Mouse (Mus musculus): ENCODE measurements around the gene Crim1.

Gene Crim1

DNA sequence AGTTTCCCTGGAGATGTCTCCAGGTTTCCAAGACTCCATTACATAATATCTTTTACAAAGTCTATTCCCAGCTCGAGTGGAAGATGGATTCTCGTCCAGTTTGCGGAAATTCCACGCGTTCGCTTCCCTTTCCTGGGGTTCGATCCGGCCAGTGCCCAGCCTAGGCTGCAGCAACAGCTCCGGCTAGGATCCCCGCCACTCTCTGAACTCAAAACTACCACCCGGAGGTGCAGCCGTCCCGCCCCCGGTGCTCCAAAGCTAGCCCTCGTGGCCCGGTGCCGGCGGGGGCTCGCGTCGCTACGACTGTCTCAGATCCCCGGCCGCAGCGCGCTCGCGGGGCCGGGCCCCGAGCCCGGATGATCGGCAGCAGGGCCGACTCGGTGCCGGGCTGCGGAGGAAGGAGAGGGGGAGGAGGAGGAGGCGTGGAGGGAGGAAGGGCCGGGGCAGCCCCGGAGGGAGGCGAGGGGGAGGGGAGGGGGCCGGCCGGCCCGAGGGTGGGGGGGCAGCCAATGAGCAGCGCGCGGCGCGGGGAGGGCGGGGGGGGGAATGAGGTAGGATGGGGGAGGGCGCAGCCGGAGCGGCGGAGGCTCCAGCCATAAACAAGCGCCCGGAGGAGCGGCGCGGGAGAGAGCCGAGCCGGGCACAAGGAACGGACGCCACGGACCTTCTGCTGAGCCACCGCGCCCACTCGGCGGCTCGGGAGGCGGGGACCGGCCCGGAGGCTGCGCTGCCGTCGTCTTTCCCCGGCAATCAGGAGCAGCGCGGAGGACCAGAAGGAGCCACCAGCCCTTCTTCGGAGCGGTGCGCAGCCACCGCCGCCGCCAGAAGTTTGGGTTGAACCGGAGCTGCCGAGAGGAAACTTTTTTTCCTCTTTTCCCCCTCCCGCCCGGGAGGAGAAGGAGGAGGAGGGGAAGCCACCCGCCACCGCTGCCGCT, at the start of gene Crim1:
Gene Crim1 (plus strand): TSS at position 623 of the 935 bp plus-strand sequence.
- peak; percentile 85 for DNase-seq

DNA sequence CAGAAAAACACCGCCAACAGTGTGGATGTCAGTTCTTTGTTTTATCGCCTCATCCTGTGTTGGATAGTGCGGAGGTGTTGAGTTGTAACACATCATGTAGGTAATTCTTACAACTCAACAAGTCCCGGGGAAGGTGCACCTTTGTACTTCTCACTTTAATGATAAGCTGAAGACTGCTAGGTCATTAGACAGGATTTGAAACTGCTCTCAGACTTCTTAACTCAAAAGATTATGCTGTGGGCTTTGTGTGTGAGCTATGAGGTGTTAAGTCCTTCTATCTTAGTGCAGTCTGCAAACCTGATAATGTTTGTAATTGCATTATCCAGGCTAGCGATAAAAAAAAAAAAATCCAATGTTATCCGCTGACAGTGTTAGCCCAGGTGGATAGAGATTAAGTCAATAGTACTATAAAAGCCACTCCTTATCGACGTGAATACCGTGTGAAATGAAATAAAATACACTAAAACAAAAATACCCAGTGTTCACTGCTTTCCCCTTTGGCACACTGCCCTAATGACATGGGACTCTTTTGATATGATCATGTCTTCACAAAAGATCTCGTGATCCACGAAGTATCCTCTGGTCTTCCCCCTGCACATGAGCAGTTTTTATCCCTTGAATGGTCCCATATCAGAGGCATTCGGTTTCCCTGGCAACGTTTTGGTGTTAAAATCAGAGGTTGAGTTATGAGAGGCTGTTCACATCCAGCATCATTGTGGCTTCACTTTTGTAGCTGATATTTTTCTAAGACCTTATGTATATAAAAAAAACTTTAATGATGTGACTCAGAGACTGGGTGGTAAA, 48.4 kb upstream of the Crim1 start:
- DNase-seq: no peak

DNA sequence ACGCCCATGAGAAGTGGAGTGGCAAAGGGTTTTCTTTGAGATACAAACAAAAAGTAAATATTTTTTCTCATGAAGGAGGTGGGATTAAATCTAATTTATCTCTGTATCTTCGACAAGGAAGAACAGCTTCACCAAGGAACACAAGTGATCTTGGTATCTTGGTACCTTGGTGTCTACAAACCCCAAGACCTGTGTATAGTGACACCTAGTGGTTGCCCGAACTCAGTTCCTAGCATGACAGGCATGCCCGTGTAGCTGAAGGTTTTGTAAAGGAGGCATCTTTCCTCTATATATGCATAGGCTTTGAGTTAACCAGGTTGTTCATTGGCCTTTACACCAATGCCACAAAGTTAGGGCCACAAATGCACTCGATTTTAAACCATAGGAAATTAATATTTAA, 36.8 kb upstream of the Crim1 start:
- peak; percentile 74 for DNase-seq

DNA sequence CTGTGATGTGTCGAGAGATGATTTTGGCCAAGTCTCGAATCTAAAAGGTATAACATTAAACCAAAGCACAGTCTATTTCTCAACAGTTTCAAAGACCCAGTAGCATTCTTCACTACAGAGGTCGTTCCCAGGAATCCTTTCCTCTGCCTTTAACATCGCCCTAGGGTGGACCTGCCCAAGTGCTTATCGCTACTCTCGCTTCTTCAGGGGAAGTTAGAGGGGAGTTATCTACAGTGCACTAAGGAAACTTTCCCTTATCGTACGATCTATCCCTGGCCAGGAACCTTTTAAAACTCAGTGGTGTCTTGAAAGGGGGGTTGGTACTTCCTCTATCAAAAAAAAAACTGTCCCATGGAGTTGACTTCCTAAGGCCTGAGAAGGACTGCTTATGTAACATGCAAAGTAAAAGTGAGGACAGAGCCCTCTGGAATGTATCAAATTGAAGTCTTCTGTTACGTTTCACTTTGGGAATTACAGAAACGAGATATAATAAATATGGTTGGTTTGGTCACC, 36.3 kb upstream of the Crim1 start:
- DNase-seq: no peak

DNA sequence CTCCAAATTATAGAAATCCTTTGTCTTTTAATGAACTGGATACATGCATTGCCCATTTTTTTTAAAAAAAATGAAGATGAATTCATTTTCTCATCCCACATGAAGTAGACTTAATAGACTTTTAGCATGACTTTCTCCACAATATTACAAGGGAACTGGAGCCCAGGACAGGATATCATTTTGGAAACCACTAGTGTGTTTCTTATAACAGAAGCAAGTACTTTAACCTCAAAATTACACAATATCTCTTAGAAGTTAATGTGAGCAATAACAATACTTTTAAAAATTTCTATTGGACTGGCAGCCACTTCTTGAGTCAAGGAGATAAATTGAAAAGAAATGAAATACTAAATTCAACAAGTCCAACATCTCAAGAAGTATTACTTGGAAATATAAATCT, 34.2 kb upstream of the Crim1 start:
- DNase-seq: no peak

DNA sequence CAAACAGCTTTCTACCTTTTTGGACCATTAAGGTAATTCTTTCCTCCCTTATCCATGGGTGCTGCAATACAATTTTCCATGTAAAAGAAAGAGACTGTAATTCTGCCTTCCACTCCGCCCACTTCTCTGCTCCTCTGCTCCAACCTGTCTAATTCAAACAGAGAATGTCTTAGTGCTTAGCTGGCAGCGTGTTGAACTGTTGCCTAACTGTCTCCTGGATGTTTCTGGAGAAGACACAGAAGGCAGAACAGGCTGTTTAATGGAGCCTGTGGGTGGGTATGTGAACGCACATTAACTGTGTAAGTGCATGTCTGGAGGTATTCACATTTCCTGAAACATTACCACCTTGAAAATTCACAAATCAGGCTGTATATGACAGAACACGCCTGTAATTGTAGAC, 33.5 kb upstream of the Crim1 start:
- no peak for DNase-seq

DNA sequence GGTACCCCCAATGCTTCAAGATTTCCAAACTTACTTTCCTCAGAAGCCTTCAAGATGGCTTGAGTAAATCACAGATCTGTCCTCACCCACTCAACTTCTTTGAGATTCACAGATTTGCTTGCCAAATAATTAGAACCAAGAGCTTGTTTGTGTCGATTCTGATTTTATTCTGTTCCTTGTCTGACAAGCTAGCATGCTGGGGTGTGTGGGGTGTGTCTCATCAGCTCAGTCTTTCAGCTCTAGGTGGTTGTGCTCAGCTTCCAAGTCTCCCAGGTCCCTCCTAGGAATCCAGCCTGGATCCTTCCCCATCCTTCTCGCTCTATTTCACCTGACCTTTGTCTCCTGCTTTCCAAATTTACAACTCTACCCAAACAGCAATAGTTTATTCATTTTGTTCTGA, 27.7 kb upstream of the Crim1 start:
- no peak for DNase-seq

DNA sequence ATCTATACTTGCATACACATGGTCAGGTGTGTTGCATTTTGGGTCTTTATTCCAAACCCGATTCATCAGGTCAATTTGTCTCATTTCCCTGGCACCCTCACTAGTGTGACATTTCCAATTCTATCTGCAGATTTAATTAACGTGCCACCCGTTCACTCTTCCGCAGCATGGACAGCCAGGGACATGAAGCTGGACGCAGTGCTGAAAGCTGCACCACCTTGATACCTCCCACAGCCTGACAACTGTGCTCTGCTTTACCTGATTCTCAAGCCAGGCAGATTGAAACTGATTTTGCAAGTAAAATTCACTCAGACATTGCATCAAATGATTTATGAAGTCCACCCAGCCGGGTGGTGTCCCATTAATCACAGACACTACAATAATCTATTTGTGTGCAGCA, 19.3 kb upstream of the Crim1 start:
- DNase-seq: no peak

DNA sequence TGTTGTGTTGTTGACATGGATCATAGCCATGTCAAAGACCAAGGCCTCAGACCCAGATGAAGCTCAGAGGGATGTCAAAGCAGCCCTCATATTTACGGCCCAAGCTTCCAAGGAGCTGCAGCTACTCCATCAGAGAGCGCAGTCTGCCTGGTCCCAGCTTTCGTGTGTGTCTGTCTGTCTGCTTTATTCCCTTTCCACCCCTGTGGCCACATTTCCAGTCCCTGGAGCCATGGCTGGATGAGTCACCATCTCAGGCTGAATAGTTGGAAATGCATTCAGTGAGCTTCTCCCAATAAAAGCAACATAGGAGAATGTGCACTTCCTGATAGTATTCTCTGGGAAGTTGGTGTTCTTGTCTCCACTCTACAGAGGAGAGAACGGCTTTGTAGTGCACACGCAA, 3.9 kb upstream of the Crim1 start:
- DNase-seq: no peak

DNA sequence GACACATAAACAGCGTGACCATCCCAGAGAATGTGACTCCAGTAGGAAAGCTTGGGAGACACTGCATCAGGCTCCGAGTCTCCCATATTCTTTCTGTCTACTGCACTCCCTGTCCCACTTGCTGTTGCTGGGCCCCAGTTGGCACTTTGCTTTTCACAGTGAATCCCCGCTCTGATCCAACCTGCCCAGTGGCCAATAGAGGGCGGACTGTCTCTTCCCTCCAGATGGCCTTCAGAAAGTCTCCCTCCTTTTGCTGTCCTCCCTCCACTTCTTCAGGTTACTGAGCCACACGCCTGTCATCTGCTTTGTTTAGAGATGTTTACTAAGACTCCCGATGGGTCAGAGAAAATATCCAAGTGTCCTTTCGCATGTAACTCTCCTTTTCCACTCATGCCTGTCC, 2.9 kb upstream of the Crim1 start:
- peak; percentile 76 for DNase-seq

DNA sequence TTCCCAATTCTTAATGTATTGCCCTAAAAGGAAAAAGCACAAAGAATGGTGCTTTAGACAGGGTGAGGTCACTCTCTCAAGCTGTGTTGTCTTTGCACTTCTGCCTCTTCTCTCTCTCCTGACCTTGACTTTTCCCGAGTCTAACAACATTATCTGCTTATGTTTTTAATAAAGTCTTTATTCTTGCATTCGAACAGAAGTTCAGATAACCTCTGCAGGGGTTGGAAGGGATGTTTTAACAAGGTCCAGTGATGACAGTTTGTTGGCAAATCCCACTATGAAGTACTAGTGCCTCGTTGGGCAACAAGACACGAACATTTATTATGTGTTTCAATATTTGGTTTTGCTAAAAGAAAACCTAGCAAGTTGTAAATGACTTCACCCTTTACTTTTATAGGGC, 1.9 kb upstream of the Crim1 start:
- DNase-seq: no peak

DNA sequence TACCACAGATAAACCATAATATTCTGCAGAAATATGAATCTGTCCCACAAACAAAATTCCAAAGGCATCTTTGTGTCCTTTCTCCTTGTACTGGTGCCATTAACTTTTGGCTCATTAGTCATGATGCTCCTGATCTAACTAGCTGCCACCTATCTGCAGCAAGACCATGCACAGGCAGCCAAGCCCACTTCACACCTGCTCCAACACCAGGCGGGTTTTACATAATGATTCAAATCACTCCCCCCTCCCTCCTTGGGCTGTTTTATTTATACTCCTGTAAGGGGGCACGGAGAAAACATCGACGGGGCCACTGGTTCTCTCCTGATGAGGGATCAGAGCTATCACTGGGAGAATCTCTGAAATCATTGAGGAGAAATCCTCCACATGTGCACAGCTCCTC, 1.2 kb upstream of the Crim1 start:
- peak; percentile 17 for DNase-seq

DNA sequence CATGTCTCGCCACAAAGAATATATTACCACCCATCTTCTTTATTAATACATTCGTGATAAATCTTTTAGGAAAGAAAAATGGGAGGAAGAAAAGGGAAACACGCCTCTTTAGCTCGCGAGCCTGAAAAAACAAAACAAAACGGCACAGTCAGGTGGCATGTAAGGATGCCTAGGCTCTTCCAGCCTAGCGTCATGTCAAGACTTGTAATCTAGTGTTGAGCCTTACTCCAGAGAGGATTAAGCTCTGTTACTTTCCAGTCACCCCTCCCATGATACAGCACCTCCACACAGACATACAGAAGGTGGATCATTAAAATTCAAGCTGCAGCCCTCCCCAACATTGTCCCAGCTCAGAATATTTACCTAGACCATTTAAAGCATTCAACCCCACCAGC, 820 bp upstream of the Crim1 start:
- no peak for DNase-seq

DNA sequence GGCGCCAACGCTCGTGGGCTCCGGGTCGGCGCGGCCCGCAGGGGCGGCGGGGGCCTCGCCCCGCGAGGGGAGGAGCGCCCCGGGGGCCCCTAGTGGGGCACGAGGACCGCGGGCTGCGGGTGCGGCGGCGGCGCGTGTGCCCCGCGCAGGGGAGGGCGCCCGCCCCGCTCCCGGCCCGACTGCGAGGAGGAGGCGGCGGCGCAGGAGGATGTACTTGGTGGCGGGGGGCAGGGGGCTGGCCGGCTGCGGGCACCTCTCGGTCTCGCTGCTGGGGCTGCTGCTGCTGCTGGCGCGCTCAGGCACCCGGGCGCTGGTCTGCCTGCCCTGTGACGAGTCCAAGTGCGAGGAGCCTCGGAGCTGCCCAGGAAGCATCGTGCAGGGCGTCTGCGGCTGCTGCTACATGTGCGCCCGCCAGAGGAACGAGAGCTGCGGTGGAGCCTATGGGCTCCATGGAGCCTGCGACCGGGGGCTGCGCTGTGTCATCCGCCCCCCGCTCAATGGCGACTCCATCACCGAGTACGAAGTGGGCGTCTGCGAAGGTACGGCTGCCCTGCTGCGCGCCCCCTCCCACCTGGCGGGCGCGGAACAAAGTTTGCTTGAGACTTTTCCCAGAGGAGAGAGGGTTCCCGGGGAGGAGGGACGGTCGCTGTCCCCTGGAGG, 643 bp downstream of the Crim1 start:
- peak; percentile 51 for DNase-seq

DNA sequence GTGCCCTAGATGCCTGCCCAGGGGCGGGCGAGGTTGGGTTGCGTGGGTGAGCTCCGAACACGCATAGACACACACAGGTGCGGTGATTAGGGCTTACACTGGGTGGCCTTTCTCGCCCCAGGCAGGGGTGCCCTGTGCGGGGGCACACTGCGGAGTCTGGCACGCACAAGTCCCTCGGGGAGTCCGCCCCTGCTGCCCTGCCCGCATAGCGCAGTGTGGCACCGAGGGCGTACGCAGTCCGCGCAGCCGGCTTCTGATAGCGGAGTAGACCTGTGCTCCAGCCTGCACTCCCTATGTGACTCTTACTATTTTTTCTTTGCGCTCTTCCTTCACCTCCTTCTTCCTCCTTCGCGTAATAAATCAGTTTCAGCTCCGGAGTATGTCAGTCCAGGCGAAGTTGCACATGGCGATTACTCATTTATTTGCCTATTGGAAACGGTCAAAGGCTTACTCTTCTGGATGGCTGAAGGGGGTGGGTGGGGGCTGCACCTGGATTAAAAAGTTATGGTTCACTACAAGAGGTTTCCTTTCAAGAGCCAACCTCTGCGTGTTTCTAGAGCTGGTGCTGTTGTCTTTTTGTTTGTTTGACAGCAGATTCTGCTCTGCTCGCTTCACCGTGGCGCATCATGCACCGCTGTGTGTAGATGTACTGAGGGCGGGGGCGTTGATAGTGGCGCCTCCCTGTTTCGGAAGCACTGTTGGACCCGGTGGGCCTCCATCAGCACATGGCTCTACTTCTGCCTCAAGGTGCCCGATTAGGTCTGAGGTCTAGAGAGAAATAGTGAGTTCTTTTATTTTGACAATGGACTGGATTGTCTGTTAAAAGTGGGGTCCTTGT, 1.4 kb downstream of the Crim1 start:
- DNase-seq: peak; percentile 54

DNA sequence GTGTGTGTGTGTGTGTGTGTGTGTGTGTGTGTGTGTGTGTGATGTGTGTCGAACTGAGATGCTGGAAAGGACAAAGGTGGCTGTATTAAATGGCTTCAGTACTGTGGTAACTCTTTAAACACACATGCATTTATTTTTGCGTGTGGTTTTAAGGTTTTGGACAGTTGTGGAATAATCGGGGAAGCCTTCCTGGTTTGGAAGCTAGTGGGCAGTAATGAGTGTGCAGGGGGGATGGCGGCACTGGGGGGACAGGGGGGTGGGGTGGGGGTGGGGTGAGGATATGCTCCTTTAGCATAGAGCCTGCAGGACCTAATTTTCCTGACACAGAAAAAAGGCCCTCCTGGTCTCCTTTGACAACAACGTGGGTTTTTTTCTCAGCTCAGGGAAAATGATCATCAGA, 2.2 kb downstream of the Crim1 start:
- peak; percentile 10 for DNase-seq

DNA sequence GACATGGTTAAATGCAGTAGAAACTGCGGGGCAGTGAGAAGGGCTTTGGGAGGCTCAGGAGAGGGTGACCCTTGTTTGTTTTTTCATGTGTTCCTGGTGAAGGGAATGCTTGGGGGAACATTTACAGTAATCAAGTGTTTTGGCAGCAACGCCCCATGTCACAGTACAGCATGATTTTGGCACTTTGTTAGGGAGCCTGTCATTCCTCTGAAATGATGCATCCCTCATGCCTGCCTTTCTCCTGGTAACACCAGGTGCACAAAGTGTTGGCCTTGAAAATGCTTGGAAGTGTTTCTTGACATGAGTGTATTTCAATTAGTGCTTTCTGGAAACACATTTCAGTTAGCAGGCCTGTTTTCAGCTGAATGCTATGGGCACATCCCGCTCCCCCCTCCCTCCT, 2.7 kb downstream of the Crim1 start:
- peak; percentile 9 for DNase-seq

DNA sequence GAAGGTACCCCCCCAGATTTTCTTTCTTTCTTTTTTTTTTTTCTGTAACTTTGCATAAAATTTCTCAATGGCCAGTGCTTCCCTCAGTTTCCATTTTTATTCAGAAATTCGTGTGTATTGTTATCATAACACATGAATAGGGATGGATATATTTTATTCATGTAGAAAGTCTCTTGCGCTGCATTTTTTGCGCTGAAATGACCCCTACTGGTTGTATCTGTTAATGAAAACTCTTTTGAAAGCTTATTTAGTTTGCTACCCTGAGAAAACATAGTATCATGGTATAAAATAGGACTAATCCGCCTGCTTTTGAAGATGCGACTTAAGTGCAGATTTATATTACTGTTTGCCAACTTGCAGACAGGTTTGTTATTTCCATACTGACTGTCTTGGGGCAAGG, 3.4 kb downstream of the Crim1 start:
- peak; percentile 24 for DNase-seq

DNA sequence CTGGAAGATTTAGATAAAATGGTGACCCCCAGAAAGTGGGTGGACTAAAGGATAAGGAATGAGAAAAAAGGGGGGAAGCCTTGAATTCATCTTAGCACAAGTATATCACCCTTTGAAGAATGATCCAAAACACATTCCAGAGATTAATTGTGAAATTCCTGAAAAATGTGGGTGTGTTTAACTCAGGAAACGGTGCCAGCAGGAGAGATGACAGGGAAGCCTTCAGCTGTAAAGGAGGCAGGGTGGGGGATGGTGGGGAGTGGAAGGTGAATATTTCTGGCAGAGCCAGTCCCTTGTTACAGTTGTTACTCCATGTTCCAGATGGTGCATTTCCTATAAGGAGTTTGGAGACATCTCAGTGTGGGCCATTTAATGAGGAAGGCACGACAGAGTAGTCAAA, 6.4 kb downstream of the Crim1 start:
- peak; percentile 60 for DNase-seq

DNA sequence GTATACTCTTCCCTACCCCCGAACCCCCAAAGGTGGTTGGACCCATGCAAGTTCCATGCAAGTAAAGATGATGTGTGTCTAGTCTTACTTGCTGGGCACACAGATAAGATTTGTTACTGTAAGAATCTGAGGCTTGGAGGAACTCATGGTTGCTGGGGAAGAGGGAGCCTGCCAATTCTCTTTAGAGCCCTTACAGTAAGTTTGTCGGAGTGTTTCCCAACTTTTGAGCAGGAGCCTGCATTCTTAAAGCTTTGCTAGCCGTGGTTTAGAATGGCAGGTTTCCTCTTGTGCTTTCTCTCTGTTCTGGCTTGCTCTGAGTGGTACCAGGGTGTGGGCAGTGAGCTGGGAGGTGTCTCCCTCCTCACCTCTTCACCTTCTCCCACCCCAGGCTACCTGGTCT, 7.2 kb downstream of the Crim1 start:
- DNase-seq: peak; percentile 6

DNA sequence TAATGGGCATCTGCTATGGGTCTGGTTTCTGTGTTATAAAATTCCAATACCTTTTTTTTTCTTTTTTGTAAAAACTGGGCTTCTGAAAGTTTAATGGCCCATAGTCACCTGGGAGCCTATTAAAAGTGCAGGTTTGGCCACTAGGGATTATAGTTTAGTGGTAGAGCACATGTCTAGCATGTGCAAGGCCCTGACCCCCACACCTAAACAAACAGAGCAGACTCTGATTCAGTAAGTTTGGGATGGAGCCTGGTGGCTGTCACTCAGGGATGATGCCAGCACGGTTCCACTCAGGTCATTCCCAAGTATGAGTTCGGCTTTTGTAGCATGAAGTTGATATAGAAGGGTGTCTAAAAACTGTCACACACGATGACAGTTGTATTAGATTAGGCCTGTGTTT, 8.8 kb downstream of the Crim1 start:
- peak; percentile 2 for DNase-seq

DNA sequence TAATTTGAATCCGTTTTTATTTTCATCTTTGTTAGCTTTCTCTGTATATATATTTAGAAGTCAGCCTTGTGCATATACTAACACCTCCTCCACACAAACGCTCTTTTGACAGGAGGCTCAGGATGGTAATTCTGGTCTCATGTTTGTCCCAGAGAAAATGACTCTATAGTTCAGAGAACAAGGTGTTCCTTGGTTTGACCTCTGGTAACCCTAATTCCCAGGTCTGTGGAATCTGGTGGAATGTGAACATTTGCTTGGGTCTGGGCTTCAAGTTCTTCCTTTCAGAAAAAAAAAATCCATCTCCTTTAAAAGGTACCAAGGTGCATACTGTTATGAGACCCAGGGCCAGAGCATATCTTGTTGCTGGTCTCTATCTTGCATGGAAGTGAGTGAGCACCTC, 9.6 kb downstream of the Crim1 start:
- DNase-seq: peak; percentile 70
